Mouse (Mus musculus): ENCODE results near the gene Syn3. TPM values are rescaled to one million over a fixed set of nuclear protein-coding genes. Genes with fewer than 3 reads are reported as not detected.

The Syn3 gene
- total and polyA plus RNA-seq, 2 experiments from 2014 or later: 22.0 to 67.0 TPM

GRCm38 (mm10) chr10:86365632-86366092 is 133.0 kb downstream of the Syn3 start:
- Histone ChIP-seq H3K36me3 (ENCODE audit: insufficient read depth, low read length) (no peaks in the 10 kb centered on the region), H3K27ac (ENCODE audit: low read depth, low read length) (no peak overlapping the region), H3K9me3 (ENCODE audit: low read length) (no peaks in the 10 kb centered on the region), H3K4me3 (ENCODE audit: low read depth, low read length) (no peak overlapping the region), H3K9ac (replicated peaks; ENCODE audit: low read length, poor library complexity, severe bottlenecking) (no peak overlapping the region), H3K27me3 (ENCODE audit: insufficient read depth, low read length) (no peaks in the 10 kb centered on the region), H3K4me2 (ENCODE audit: low read depth, low read length, poor library complexity, severe bottlenecking) (no peak overlapping the region), H3K4me1 (ENCODE audit: insufficient read depth, low read length) (no peaks in the 10 kb centered on the region)
- WGBS: 60% methylated on average over 5 of the region's 5 CpGs
- DNase-seq (ENCODE audit: low spot score) (no peak), ATAC-seq (ENCODE audit: low FRiP score) (peak; percentile 44; the same call in 1 of the 2 replicates)
- no peak for TF ChIP-seq CTCF (IDR thresholded peaks at IDR 0.05)

GRCm38 (mm10) chr10:86363669-86364309 is 134.9 kb downstream of the Syn3 start:
- Histone ChIP-seq H3K27me3 (ENCODE audit: insufficient read depth, low read length) (no peaks in the 10 kb centered on the region), H3K36me3 (ENCODE audit: insufficient read depth, low read length) (no peaks in the 10 kb centered on the region), H3K4me3 (ENCODE audit: low read depth, low read length) (no peak overlapping the region), H3K9me3 (ENCODE audit: low read length) (no peaks in the 10 kb centered on the region), H3K4me2 (ENCODE audit: low read depth, low read length, poor library complexity, severe bottlenecking) (no peak overlapping the region), H3K9ac (replicated peaks; ENCODE audit: low read length, poor library complexity, severe bottlenecking) (no peak overlapping the region), H3K4me1 (ENCODE audit: insufficient read depth, low read length) (no peaks in the 10 kb centered on the region), H3K27ac (ENCODE audit: low read depth, low read length) (no peak overlapping the region)
- WGBS: 86% methylated on average over 8 of the region's 8 CpGs
- no peak for ATAC-seq (ENCODE audit: low FRiP score)
- TF ChIP-seq CTCF (IDR thresholded peaks at IDR 0.05): no peak
- DNase-seq (ENCODE audit: low spot score): no peak

- Histone ChIP-seq H3K36me3 (ENCODE audit: insufficient read depth, low read length) (no peaks in the 10 kb centered on the region), H3K4me1 (ENCODE audit: insufficient read depth, low read length) (no peaks in the 10 kb centered on the region), H3K9ac (replicated peaks; ENCODE audit: low read length, poor library complexity, severe bottlenecking) (no peak overlapping the region), H3K27ac (ENCODE audit: low read depth, low read length) (no peak overlapping the region), H3K27me3 (ENCODE audit: insufficient read depth, low read length) (no peaks in the 10 kb centered on the region), H3K9me3 (ENCODE audit: low read length) (no peaks in the 10 kb centered on the region), H3K4me3 (ENCODE audit: low read depth, low read length) (no peak overlapping the region), H3K4me2 (ENCODE audit: low read depth, low read length, poor library complexity, severe bottlenecking) (no peak overlapping the region)
- DNase-seq (ENCODE audit: low spot score): peak; percentile 80
- ATAC-seq (ENCODE audit: low FRiP score): no peak
- WGBS: 60% methylated on average over 4 of the region's 4 CpGs
- TF ChIP-seq CTCF (IDR thresholded peaks at IDR 0.05): no peak
These were observed 139.0 kb downstream of the Syn3 start for GRCm38 (mm10) chr10:86359699-86360098.

GRCm38 (mm10) chr10:86359208-86359607 is 139.5 kb downstream of the Syn3 start:
- TF ChIP-seq CTCF (IDR thresholded peaks at IDR 0.05): no peak
- no peak for ATAC-seq (ENCODE audit: low FRiP score)
- Histone ChIP-seq H3K9ac (replicated peaks; ENCODE audit: low read length, poor library complexity, severe bottlenecking) (no peak overlapping the region), H3K9me3 (ENCODE audit: low read length) (no peaks in the 10 kb centered on the region), H3K4me1 (ENCODE audit: insufficient read depth, low read length) (no peaks in the 10 kb centered on the region), H3K27me3 (ENCODE audit: insufficient read depth, low read length) (no peaks in the 10 kb centered on the region), H3K4me2 (ENCODE audit: low read depth, low read length, poor library complexity, severe bottlenecking) (no peak overlapping the region), H3K36me3 (ENCODE audit: insufficient read depth, low read length) (0 out of 2 replicates have a peak, but pooled peaks cover 3% of the 10 kb centered on the region), H3K4me3 (ENCODE audit: low read depth, low read length) (no peak overlapping the region), H3K27ac (ENCODE audit: low read depth, low read length) (0 out of 2 replicates have a peak overlapping the region, but pooled peaks have one; percentile 6)
- peak; percentile 62 for DNase-seq (ENCODE audit: low spot score)
- WGBS: 28% methylated on average over 2 of the region's 2 CpGs

- H3K9ac ChIP-seq (replicated peaks; ENCODE audit: low read length, poor library complexity, severe bottlenecking): no peak overlapping the region
- H3K9me3 ChIP-seq (ENCODE audit: low read length): no peaks in the 10 kb centered on the region
- WGBS: 53% methylated on average over 7 of the region's 7 CpGs
- ATAC-seq (ENCODE audit: low FRiP score): no peak
- H3K4me3 ChIP-seq (ENCODE audit: low read depth, low read length): no peak overlapping the region
- no peak for TF ChIP-seq CTCF (IDR thresholded peaks at IDR 0.05)
- 0 out of 2 replicates have a peak, but pooled peaks cover 4% of the 10 kb centered on the region for H3K36me3 ChIP-seq (ENCODE audit: insufficient read depth, low read length)
- H3K4me1 ChIP-seq (ENCODE audit: insufficient read depth, low read length): no peaks in the 10 kb centered on the region
- no peaks in the 10 kb centered on the region for H3K27me3 ChIP-seq (ENCODE audit: insufficient read depth, low read length)
- DNase-seq (ENCODE audit: low spot score): no peak
- H3K4me2 ChIP-seq (ENCODE audit: low read depth, low read length, poor library complexity, severe bottlenecking): no peak overlapping the region
- no peak overlapping the region for H3K27ac ChIP-seq (ENCODE audit: low read depth, low read length)
These were observed 140.3 kb downstream of the Syn3 start for GRCm38 (mm10) chr10:86358307-86358975.
